19 mouse cellular contexts compared by ENCODE assay signal in the genomic region with DNA sequence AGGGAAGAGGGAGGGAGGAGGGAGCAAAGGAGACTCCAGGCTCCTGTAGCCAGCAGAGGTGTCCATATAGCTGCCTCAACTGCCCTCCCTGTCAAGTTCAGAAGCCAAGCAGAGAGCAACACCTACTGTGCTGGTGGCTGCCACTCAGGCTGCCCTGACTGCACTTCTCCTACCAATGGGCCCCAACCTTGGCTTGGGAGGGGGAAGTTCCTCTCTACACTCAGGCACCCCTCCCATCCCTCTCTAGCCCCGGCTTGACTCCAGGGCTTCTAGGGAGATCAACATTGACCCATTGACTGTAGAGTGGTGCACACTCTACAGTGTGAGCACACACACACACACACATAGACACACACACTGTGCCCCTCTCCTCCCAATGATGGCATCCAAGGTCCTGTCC. TPM values are rescaled to one million over a fixed set of nuclear protein-coding genes. Genes with fewer than 3 reads are reported as not detected.
DNase-seq lines count a peak whose midpoint lies in the region; ATAC-seq and TF ChIP-seq lines count a peak whose summit lies in the region.
"Had no signal": no experiment of that assay in that cellular context is flagged by ENCODE, and none has a peak within 500 bp of the region (broad histone marks: within the 10 kb centered on the region; RNA-seq: fewer than 3 reads in every experiment).

No protein-coding gene starts in this region.

- no peak overlapping the region for H3K4me2 ChIP-seq in kidney, postnatal 0 days (ENCODE audit: low read length)
- no peak overlapping the region; the same call in 1 of the 2 replicates for H3K4me2 ChIP-seq in intestine, embryonic 15.5 days (replicated peaks)
- no peak overlapping the region for H3K4me2 ChIP-seq in liver, embryonic 16.5 days (ENCODE audit: low read depth, low read length)
- H3K4me2 ChIP-seq: heart, embryonic 13.5 days had no signal

- no peaks in the 10 kb centered on the region for H3K27me3 ChIP-seq in kidney, postnatal 0 days (ENCODE audit: insufficient read depth, low read length)
- no peaks in the 10 kb centered on the region; the same call in 1 of the 2 replicates for H3K27me3 ChIP-seq in intestine, embryonic 15.5 days (replicated peaks)
- H3K27me3 ChIP-seq in liver, embryonic 16.5 days (ENCODE audit: control insufficient read depth, insufficient read depth, low read depth, low read length) = peaks cover 6% of the 10 kb centered on the region
- H3K27me3 ChIP-seq in forebrain, embryonic 10.5 days (ENCODE audit: poor library complexity, severe bottlenecking) = peaks cover 63% of the 10 kb centered on the region

- peaks cover 28% of the 10 kb centered on the region for H3K4me1 ChIP-seq in kidney, postnatal 0 days (replicated peaks; ENCODE audit: insufficient read depth, low read length)
- H3K4me1 ChIP-seq in intestine, embryonic 15.5 days (replicated peaks) = peaks cover 57% of the 10 kb centered on the region
- peaks cover 17% of the 10 kb centered on the region for H3K4me1 ChIP-seq in liver, embryonic 16.5 days (ENCODE audit: control insufficient read depth, low read depth, low read length)
- peaks cover 68% of the 10 kb centered on the region for H3K4me1 ChIP-seq in forebrain, embryonic 10.5 days

- H3K4me3 ChIP-seq in kidney, postnatal 0 days (replicated peaks; ENCODE audit: low read depth, low read length) = no peak overlapping the region
- no peak overlapping the region for H3K4me3 ChIP-seq in intestine, embryonic 15.5 days (replicated peaks)
- no peak overlapping the region for H3K4me3 ChIP-seq in liver, embryonic 16.5 days (ENCODE audit: low read depth, low read length)
- H3K4me3 ChIP-seq in forebrain, embryonic 10.5 days = no peak overlapping the region
- H3K4me3 ChIP-seq: heart, embryonic 13.5 days; layer of hippocampus, adult 2 months; megakaryocyte, embryonic 14.5 days; myocyte had no signal

- H3K27ac ChIP-seq in kidney, postnatal 0 days = peak overlapping the region; percentile 13; the same call in 1 of the 2 replicates
- H3K27ac ChIP-seq in intestine, embryonic 15.5 days = peak overlapping the region; percentile 51; the same call in 1 of the 2 replicates
- H3K27ac ChIP-seq in liver, embryonic 16.5 days (ENCODE audit: low read length) = peak overlapping the region; percentile 63; the same call in 1 of the 2 replicates
- no peak overlapping the region for H3K27ac ChIP-seq in forebrain, embryonic 10.5 days
- H3K27ac ChIP-seq: hindbrain, postnatal 0 days; layer of hippocampus, adult 2 months had no signal

- no peak overlapping the region for H3K9ac ChIP-seq in kidney, postnatal 0 days (ENCODE audit: low read depth, low read length)
- H3K9ac ChIP-seq in intestine, embryonic 15.5 days = no peak overlapping the region
- no peak overlapping the region for H3K9ac ChIP-seq in liver, embryonic 16.5 days (ENCODE audit: low read depth, low read length)
- H3K9ac ChIP-seq: forebrain, postnatal 0 days; heart, embryonic 13.5 days had no signal

- TF ChIP-seq CTCF in kidney, postnatal 0 days (IDR thresholded peaks at IDR 0.05; ENCODE audit: low read depth) = no peak

- ATAC-seq in kidney, postnatal 0 days (replicated peaks; ENCODE audit: low FRiP score, low read depth) = no peak
- ATAC-seq in intestine, embryonic 15.5 days = peak; percentile 24
- ATAC-seq in liver, embryonic 16.5 days (ENCODE audit: low read depth) = peak; percentile 14; the same call in 1 of the 2 replicates
- no peak for ATAC-seq in erythroid progenitor cell, adult 5-6 weeks (replicated peaks; ENCODE audit: low FRiP score, poor library complexity, severe bottlenecking)
- ATAC-seq: CD4-positive, CD25-positive, alpha-beta regulatory T cell, adult 4 months; forebrain, postnatal 0 days; hindbrain, postnatal 0 days had no signal

- H3K9me3 ChIP-seq in kidney, postnatal 0 days (replicated peaks; ENCODE audit: low read length) = no peaks in the 10 kb centered on the region
- H3K9me3 ChIP-seq in intestine, embryonic 15.5 days = no peaks in the 10 kb centered on the region
- no peaks in the 10 kb centered on the region for H3K9me3 ChIP-seq in liver, embryonic 16.5 days (replicated peaks; ENCODE audit: control insufficient read depth, low read length)
- no peaks in the 10 kb centered on the region for H3K9me3 ChIP-seq in forebrain, embryonic 10.5 days
- H3K9me3 ChIP-seq: heart, embryonic 13.5 days; megakaryocyte, embryonic 14.5 days had no signal

- no peaks in the 10 kb centered on the region for H3K36me3 ChIP-seq in kidney, postnatal 0 days (ENCODE audit: insufficient read depth, low read length)
- H3K36me3 ChIP-seq in intestine, embryonic 15.5 days = no peaks in the 10 kb centered on the region
- no peaks in the 10 kb centered on the region for H3K36me3 ChIP-seq in liver, embryonic 16.5 days (ENCODE audit: control insufficient read depth, insufficient read depth)
- no peaks in the 10 kb centered on the region for H3K36me3 ChIP-seq in forebrain, embryonic 10.5 days (replicated peaks)
- H3K36me3 ChIP-seq: heart, embryonic 13.5 days had no signal

- no peak for DNase-seq in kidney, postnatal 0 days (ENCODE audit: low spot score)
- no peak for DNase-seq in kidney, postnatal 36 days
- DNase-seq in R1 (ENCODE audit: low read depth, low spot score) = peak; percentile 35
- DNase-seq in layer of hippocampus, postnatal 10 days (ENCODE audit: low spot score in 2 of 2) = no peak
- no peak for DNase-seq in forebrain, embryonic 10.5 days (ENCODE audit: extremely low spot score, low spot score)
- DNase-seq: cerebellum, postnatal 36 days; forebrain, postnatal 0 days; gastrocnemius, postnatal 10 days; right cerebral cortex, postnatal 14 days; thymus, postnatal 4 days had no signal

- whole genome bisulfite sequencing in kidney, postnatal 0 days = 18% methylated on average over 1 of the region's 1 CpGs
- 20% methylated on average over 1 of the region's 1 CpGs for WGBS in intestine, embryonic 15.5 days
- WGBS in liver, embryonic 16.5 days (ENCODE audit: insufficient replicate concordance) = 0% methylated on average over 1 of the region's 1 CpGs
- 77% methylated on average over 1 of the region's 1 CpGs for WGBS in forebrain, embryonic 10.5 days

RNA-seq across cellular contexts. Expression of gene Epha2, which starts 19.5 kb away (rescaled TPM):
- polyA plus RNA-seq in kidney, postnatal 0 days (2015; fragmentation: Nextera tagmentation; extraction: Ambion mirVana) = 5.6 and 5.8 TPM in 2 replicates
- polyA plus RNA-seq in intestine, embryonic 15.5 days (2015; fragmentation: Nextera tagmentation; extraction: Ambion mirVana) = 6.7 and 7.2 TPM in 2 replicates
- polyA plus RNA-seq in liver, embryonic 16.5 days (2015; fragmentation: Nextera tagmentation; extraction: Ambion mirVana) = 0.53 and 0.93 TPM in 2 replicates
- total RNA-seq in layer of hippocampus, postnatal 10 days (2021) = 1 to 10 TPM; 2.5 to 2.7 TPM
- 3.3 and 3.7 TPM in 2 replicates for polyA plus RNA-seq in forebrain, embryonic 10.5 days (2016; fragmentation: Nextera tagmentation; extraction: Ambion mirVana)
- total RNA-seq in erythroid progenitor cell, adult 5-6 weeks (2015; ENCODE audit: low replicate concordance) = 1.3 TPM in 1 of 2 replicates, not detected in the other
- total RNA-seq in erythroid progenitor cell, adult 5-6 weeks (2017; ENCODE audit: low replicate concordance) = 0.39 TPM in 1 of 2 replicates, not detected in the other

RNA-seq across cellular contexts. Expression of gene Arhgef19, which starts 42.3 kb away (rescaled TPM):
- 5.2 and 5.7 TPM in 2 replicates for polyA plus RNA-seq in kidney, postnatal 0 days (2015; fragmentation: Nextera tagmentation; extraction: Ambion mirVana)
- polyA plus RNA-seq in intestine, embryonic 15.5 days (2015; fragmentation: Nextera tagmentation; extraction: Ambion mirVana) = 16.3 and 17.8 TPM in 2 replicates
- polyA plus RNA-seq in liver, embryonic 16.5 days (2015; fragmentation: Nextera tagmentation; extraction: Ambion mirVana) = 1.1 and 1.3 TPM in 2 replicates
- 1 to 10 TPM; 5.8 to 6.7 TPM for total RNA-seq in layer of hippocampus, postnatal 10 days (2021)
- polyA plus RNA-seq in forebrain, embryonic 10.5 days (2016; fragmentation: Nextera tagmentation; extraction: Ambion mirVana) = 1.3 and 2.2 TPM in 2 replicates
- not detected in 2 replicates for total RNA-seq in erythroid progenitor cell, adult 5-6 weeks (2015; ENCODE audit: low replicate concordance)
- total RNA-seq in erythroid progenitor cell, adult 5-6 weeks (2017; ENCODE audit: low replicate concordance) = not detected in 2 replicates
- polyA plus RNA-seq: CD4-positive, CD25-positive, alpha-beta regulatory T cell, adult 4 months had no signal

Comparison
In these comparisons a context has a peak if more than half of its experiments do, and no peak if none do; other contexts are left out.
1. ATAC-seq: peak in intestine, embryonic 15.5 days (single experiment) and liver, embryonic 16.5 days (single experiment); none in kidney, postnatal 0 days (single experiment) and erythroid progenitor cell, adult 5-6 weeks (single experiment).